Mouse (Mus musculus): ENCODE data around the gene Tbk1.
A peak's percentile ranks its signal among the peaks of the same experiment; 100 is the strongest.

The Tbk1 gene

GRCm38 (mm10) chr10:121586675-121587370 lies at the start of gene Tbk1:
Gene Tbk1 (minus strand): TSS chr10:121586787.
- peak; percentile 87 for DNase-seq (ENCODE audit: extremely low spot score)

GRCm38 (mm10) chr10:121636276-121636675 lies 49.7 kb upstream of the Tbk1 start:
- DNase-seq (ENCODE audit: extremely low spot score) = no peak

GRCm38 (mm10) chr10:121634159-121634558 lies 47.6 kb upstream of the Tbk1 start:
- no peak for DNase-seq (ENCODE audit: extremely low spot score)

GRCm38 (mm10) chr10:121628561-121629040 lies 42.0 kb upstream of the Tbk1 start:
- no peak for DNase-seq (ENCODE audit: extremely low spot score)

- no peak for DNase-seq (ENCODE audit: extremely low spot score)
These were observed 40.7 kb upstream of the Tbk1 start for GRCm38 (mm10) chr10:121627216-121627852.

GRCm38 (mm10) chr10:121626186-121626882 lies 39.7 kb upstream of the Tbk1 start, which contains the start of gene Xpot:
Gene Xpot (minus strand): TSS chr10:121626332.
- DNase-seq (ENCODE audit: extremely low spot score) = peak; percentile 98

GRCm38 (mm10) chr10:121625407-121626185 lies 39.0 kb upstream of the Tbk1 start:
- no peak for DNase-seq (ENCODE audit: extremely low spot score)

- DNase-seq (ENCODE audit: extremely low spot score) = no peak
These were observed 38.4 kb upstream of the Tbk1 start for GRCm38 (mm10) chr10:121625006-121625405.

GRCm38 (mm10) chr10:121623670-121624069 lies 37.1 kb upstream of the Tbk1 start:
- no peak for DNase-seq (ENCODE audit: extremely low spot score)

- no peak for DNase-seq (ENCODE audit: extremely low spot score)
These were observed 35.8 kb upstream of the Tbk1 start for GRCm38 (mm10) chr10:121622431-121622830.

- DNase-seq (ENCODE audit: extremely low spot score) = no peak
These were observed 29.3 kb upstream of the Tbk1 start for GRCm38 (mm10) chr10:121615935-121616334.

GRCm38 (mm10) chr10:121615146-121615870 lies 28.7 kb upstream of the Tbk1 start:
- no peak for DNase-seq (ENCODE audit: extremely low spot score)

GRCm38 (mm10) chr10:121613570-121613969 lies 27.0 kb upstream of the Tbk1 start:
- no peak for DNase-seq (ENCODE audit: extremely low spot score)

GRCm38 (mm10) chr10:121612448-121612847 lies 25.9 kb upstream of the Tbk1 start:
- DNase-seq (ENCODE audit: extremely low spot score) = no peak

GRCm38 (mm10) chr10:121611587-121611986 lies 25.0 kb upstream of the Tbk1 start:
- no peak for DNase-seq (ENCODE audit: extremely low spot score)

GRCm38 (mm10) chr10:121608177-121608576 lies 21.6 kb upstream of the Tbk1 start:
- DNase-seq (ENCODE audit: extremely low spot score) = no peak

GRCm38 (mm10) chr10:121604632-121605344 lies 18.2 kb upstream of the Tbk1 start:
- DNase-seq (ENCODE audit: extremely low spot score) = no peak

GRCm38 (mm10) chr10:121603556-121603955 lies 17.0 kb upstream of the Tbk1 start:
- no peak for DNase-seq (ENCODE audit: extremely low spot score)

GRCm38 (mm10) chr10:121601272-121601671 lies 14.7 kb upstream of the Tbk1 start:
- DNase-seq (ENCODE audit: extremely low spot score) = no peak

GRCm38 (mm10) chr10:121596580-121596979 lies 10.0 kb upstream of the Tbk1 start:
- DNase-seq (ENCODE audit: extremely low spot score) = no peak

All from embryo, embryonic 9.5 days (tissue).